Mouse (Mus musculus) C2C12 (cell line): ENCODE measurements around the gene Wfdc5. TPM values are rescaled to one million over a fixed set of nuclear protein-coding genes. Genes with fewer than 3 reads are reported as not detected.
"Not testable (repeated sequence)": the region's sequence is repeated elsewhere in the genome, so short reads cannot be mapped to it uniquely, and the experiment has no call there.

Source experiments
- H3K27me3 ChIP-seq: one replicate; pipeline ENCODE4 v1.6.1; 2011; ENCODE audit not compliant: control insufficient read depth, insufficient read depth, insufficient read length
- H3K36me3 ChIP-seq: one replicate; pipeline ENCODE4 v1.6.1; 2011; ENCODE audit not compliant: control insufficient read depth, insufficient read depth
- H3K4me3 ChIP-seq: one replicate; pipeline ENCODE4 v1.5.1; 2011; ENCODE audit warnings: mild to moderate bottlenecking, control low read depth; ENCODE audit not compliant: poor library complexity, insufficient read depth, severe bottlenecking
- H3K79me2 ChIP-seq: one replicate; pipeline ENCODE4 v1.6.1; 2011; ENCODE audit not compliant: control insufficient read depth, insufficient read depth
- H3K79me3 ChIP-seq: one replicate; pipeline ENCODE4 v1.6.1; 2011; ENCODE audit warnings: low read depth, control low read depth
- H3ac ChIP-seq: one replicate; pipeline ENCODE3; 2011; ENCODE audit warnings: low read depth; ENCODE audit not compliant: control insufficient read depth, insufficient read length
- CEBPB ChIP-seq: IDR thresholded peaks from one replicate; pipeline ENCODE4 v1.6.1; 2011; ENCODE audit warnings: low read depth, mild to moderate bottlenecking, control low read depth, moderate library complexity
- CTCF ChIP-seq: IDR thresholded peaks from one replicate; pipeline ENCODE4 v1.5.1; 2011; ENCODE audit not compliant: control insufficient read depth, insufficient read depth, insufficient read length
- FOSL1 ChIP-seq: IDR thresholded peaks from one replicate; pipeline ENCODE4 v1.8.0; 2011; ENCODE audit warnings: mild to moderate bottlenecking, low read length; ENCODE audit not compliant: poor library complexity, insufficient read depth, severe bottlenecking
- MAX ChIP-seq: IDR thresholded peaks from one replicate; pipeline ENCODE4 v1.6.1; 2011; ENCODE audit warnings: mild to moderate bottlenecking, control low read depth
- MYOD1 ChIP-seq: IDR thresholded peaks from one replicate; pipeline ENCODE4 v1.6.1; 2011; ENCODE audit warnings: low read depth; ENCODE audit not compliant: control insufficient read depth, insufficient read length
- MYOG ChIP-seq: IDR thresholded peaks from one replicate; pipeline ENCODE4 v1.6.1; 2011; ENCODE audit not compliant: control insufficient read depth, insufficient read length; ENCODE audit errors: extremely low read depth
- USF1 ChIP-seq: IDR thresholded peaks from one replicate; pipeline ENCODE4 v1.6.1; 2011; ENCODE audit warnings: low read depth, mild to moderate bottlenecking, control low read depth, moderate library complexity
- polyA plus RNA-seq: library from polyadenylated mRNA; unstranded; fragments of >200 nt; fragmentation: generic; extraction: Trizol; gene quantifications from one replicate; pipeline ENCODE4 v1.2.1, GENCODE M21; 2012; ENCODE audit warnings: missing spikeins

The Wfdc5 gene
- polyA plus RNA-seq, 1 experiment: not detected

DNA sequence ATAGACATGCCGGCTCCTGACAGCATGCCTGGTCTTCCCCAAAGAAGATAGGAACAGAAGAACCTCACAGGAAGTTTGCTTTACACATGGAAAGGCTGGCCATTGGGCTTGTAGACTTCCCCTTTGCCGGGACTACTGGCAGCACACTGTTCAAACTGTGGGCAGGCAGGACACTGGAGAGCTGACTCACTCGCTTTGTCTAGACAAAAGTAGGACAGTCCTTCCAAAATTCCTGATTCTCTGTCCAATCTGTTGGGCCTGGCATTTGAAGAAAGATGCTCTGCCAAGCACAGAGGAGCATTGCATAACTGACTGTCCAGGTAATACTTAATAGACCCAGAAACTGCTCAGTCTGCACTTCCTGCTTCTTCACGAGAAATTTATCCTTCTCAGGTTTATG is 24.1 kb upstream of the Wfdc5 start:
- Histone ChIP-seq H3K27me3 (peaks cover 23% of the 10 kb centered on the region), H3K36me3 (no peaks in the 10 kb centered on the region), H3K79me3 (no peaks in the 10 kb centered on the region), H3K79me2 (no peaks in the 10 kb centered on the region), H3K4me3 (no peak overlapping the region), H3ac (no peak overlapping the region)
- TF ChIP-seq FOSL1: no peak
- no peak for TF ChIP-seq MYOD1
- no peak for TF ChIP-seq USF1
- TF ChIP-seq CEBPB: no peak
- no peak for TF ChIP-seq CTCF
- TF ChIP-seq MYOG: no peak
- no peak for TF ChIP-seq MAX

- H3K36me3 ChIP-seq, H3ac ChIP-seq, H3K4me3 ChIP-seq, H3K79me3 ChIP-seq, H3K79me2 ChIP-seq: not testable (repeated sequence)
- peaks cover 23% of the 10 kb centered on the region for H3K27me3 ChIP-seq
Observed at GRCm38 (mm10) chr2:164206011-164206410, 23.5 kb upstream of the Wfdc5 start.

DNA sequence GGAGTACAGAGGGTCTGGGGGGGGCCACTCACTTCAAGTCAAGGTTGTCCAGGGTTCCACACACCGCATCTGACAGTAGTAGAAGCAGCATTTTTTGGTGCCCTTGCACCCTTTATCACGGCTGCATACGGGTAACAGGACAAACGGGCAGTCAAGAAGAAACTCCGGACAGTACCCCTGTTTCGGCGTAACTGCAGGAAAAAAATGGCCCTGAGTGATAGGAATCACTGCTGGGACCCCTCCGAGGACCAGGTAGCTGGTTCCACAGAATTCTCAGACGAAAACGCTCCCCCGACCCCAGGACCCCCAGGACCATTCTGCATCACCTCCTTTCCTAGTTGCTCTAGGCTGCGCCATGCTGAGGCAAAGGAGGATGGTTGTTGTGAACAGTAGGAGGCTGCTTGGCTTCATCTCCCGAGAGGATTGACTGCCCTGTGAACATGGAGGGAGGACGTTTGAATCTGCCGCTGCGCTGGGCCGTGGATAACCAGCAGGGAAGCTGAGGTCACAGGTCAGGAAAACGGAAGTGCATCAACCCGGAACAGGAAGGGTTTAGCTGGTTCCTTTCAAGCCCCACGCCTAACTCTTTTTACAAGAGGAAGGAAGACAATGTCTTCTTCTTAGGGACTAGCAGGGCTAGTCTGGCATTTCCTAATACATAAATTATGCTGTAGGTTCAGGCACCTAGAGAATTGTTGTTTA is 17.2 kb upstream of the Wfdc5 start, which contains the start of gene Wfdc15a:
Wfdc15a (minus strand) TSS at position 505 of the 702 bp plus-strand sequence.
- no peak for TF ChIP-seq MYOG
- TF ChIP-seq CTCF: no peak
- TF ChIP-seq MAX: no peak
- TF ChIP-seq CEBPB: no peak
- TF ChIP-seq FOSL1: no peak
- TF ChIP-seq MYOD1: no peak
- TF ChIP-seq USF1: no peak
- no peak within 1 kb of the TSS for H3K4me3 ChIP-seq
- H3K36me3 ChIP-seq: no peaks in the 10 kb centered on the region
- H3ac ChIP-seq: no peak within 1 kb of the TSS
- no peaks in the 10 kb centered on the region for H3K79me3 ChIP-seq
- no peaks in the 10 kb centered on the region for H3K79me2 ChIP-seq
- peaks cover 23% of the 10 kb centered on the region for H3K27me3 ChIP-seq

GRCm38 (mm10) chr2:164196700-164196990 is 14.1 kb upstream of the Wfdc5 start:
- H3K4me3 ChIP-seq: no peak overlapping the region
- TF ChIP-seq MAX: no peak
- no peak for TF ChIP-seq FOSL1
- TF ChIP-seq CEBPB: no peak
- no peak for TF ChIP-seq MYOG
- no peak for TF ChIP-seq USF1
- TF ChIP-seq CTCF: no peak
- TF ChIP-seq MYOD1: no peak
- H3K79me3 ChIP-seq: no peaks in the 10 kb centered on the region
- H3K27me3 ChIP-seq: peaks cover 46% of the 10 kb centered on the region
- no peak overlapping the region for H3ac ChIP-seq
- no peaks in the 10 kb centered on the region for H3K79me2 ChIP-seq
- H3K36me3 ChIP-seq: no peaks in the 10 kb centered on the region

GRCm38 (mm10) chr2:164195971-164196699 is 13.6 kb upstream of the Wfdc5 start:
- Histone ChIP-seq H3K36me3 (no peaks in the 10 kb centered on the region), H3K27me3 (peaks cover 51% of the 10 kb centered on the region), H3K79me2 (no peaks in the 10 kb centered on the region), H3K79me3 (no peaks in the 10 kb centered on the region), H3ac (no peak overlapping the region), H3K4me3 (no peak overlapping the region)
- TF ChIP-seq MYOD1: no peak
- TF ChIP-seq CEBPB: no peak
- no peak for TF ChIP-seq CTCF
- TF ChIP-seq FOSL1: no peak
- TF ChIP-seq MYOG: no peak
- TF ChIP-seq USF1: no peak
- TF ChIP-seq MAX: no peak

DNA sequence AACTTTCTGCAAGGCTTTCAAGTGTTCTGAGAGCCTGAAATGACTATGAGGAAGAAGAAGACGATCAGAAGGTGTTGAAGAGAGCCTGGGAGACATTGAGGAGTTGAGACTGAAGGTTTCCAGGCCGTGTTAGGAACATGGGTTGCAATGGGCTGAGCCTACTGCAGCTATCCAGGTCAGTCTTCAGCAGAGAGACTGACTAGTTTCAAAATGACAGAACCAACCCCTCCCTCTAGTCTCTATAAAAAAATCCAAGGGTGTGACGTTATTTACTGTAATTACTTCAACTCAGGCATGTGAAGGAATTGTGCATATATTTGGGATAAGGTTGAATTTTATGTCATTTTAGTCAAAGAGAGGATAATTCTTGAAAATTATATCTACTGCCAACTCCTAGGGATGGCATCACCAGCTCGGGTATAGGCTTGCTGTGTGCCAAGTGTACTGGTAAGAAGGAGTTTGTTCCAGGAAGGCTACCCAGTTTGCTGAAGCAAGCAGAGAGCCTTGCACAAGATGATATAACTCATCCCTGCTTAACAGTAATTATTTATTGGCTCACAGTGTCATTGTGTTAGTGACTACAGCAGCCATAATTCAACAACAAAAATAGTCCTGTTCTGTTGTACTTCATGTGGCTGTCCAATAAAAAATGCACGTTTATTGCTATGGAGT is 12.6 kb upstream of the Wfdc5 start:
- Histone ChIP-seq H3K27me3 (peaks cover 61% of the 10 kb centered on the region), H3K79me2 (no peaks in the 10 kb centered on the region), H3ac (no peak overlapping the region), H3K4me3 (no peak overlapping the region), H3K36me3 (no peaks in the 10 kb centered on the region), H3K79me3 (no peaks in the 10 kb centered on the region)
- TF ChIP-seq FOSL1 (no peak), MYOD1 (no peak), CEBPB (no peak), MYOG (no peak), USF1 (no peak), MAX (no peak), CTCF (no peak)
